Mouse (Mus musculus) MEL (cell line): Measurements from ENCODE around the gene Stambp. TPM values are rescaled to one million over a fixed set of nuclear protein-coding genes. Genes with fewer than 3 reads are reported as not detected.
A peak's percentile ranks its signal among the peaks of the same experiment; 100 is the strongest.

Experiments used
- DNase-seq: peaks from one replicate; pipeline ENCODE4 v3.0.0; 2011; ENCODE audit warnings: low read depth, low spot score
- H3K27ac ChIP-seq: 2 replicates; pipeline ENCODE4 v1.5.1; 2012; ENCODE audit warnings: low read depth, mild to moderate bottlenecking, control low read depth, low read length, moderate library complexity; ENCODE audit not compliant: control insufficient read depth
- H3K27me3 ChIP-seq, 2 experiments: fragments of 150-350 bp in 1 of 2; sonication (generic) in 1 of 2; 2 replicates each; pipeline ENCODE4 v1.6.1; 2012; ENCODE audit warnings: low read length in 2 of 2, mild to moderate bottlenecking in 2 of 2, improper control_type of control experiment in 1 of 2, moderate library complexity in 1 of 2; ENCODE audit not compliant: insufficient read depth in 2 of 2, control insufficient read depth in 1 of 2
- H3K36me3 ChIP-seq, 2 experiments: 2 replicates each; pipeline ENCODE4 v1.6.1; 2012 to 2014; ENCODE audit warnings: low read length in 2 of 2, improper control_type of control experiment in 1 of 2, inconsistent platforms in 1 of 2, mild to moderate bottlenecking in 1 of 2; ENCODE audit not compliant: insufficient read depth in 2 of 2, control insufficient read depth in 1 of 2
- H3K4me1 ChIP-seq, 2 experiments: fragments of 150-350 bp in 1 of 2; sonication (generic) in 1 of 2; 2 replicates each; pipeline ENCODE4 v1.6.1; 2012; ENCODE audit warnings: low read length in 2 of 2, improper control_type of control experiment in 1 of 2, mild to moderate bottlenecking in 1 of 2; ENCODE audit not compliant: insufficient read depth in 2 of 2, control insufficient read depth in 1 of 2
- H3K4me3 ChIP-seq, 2 experiments: fragments of 150-350 bp in 1 of 2; sonication (generic) in 1 of 2; 2 replicates each; pipeline ENCODE4 v1.5.1; 2012; ENCODE audit warnings: low read depth in 2 of 2, low read length in 2 of 2, mild to moderate bottlenecking in 2 of 2, moderate library complexity in 2 of 2, control low read depth in 1 of 2, improper control_type of control experiment in 1 of 2; ENCODE audit not compliant: control insufficient read depth in 1 of 2, insufficient read depth in 1 of 2
- H3K79me2 ChIP-seq: 2 replicates; pipeline ENCODE4 v1.6.1; 2012; ENCODE audit warnings: mild to moderate bottlenecking, low read length, moderate library complexity; ENCODE audit not compliant: control insufficient read depth, poor library complexity, insufficient read depth
- H3K9ac ChIP-seq: 2 replicates; pipeline ENCODE4 v1.6.1; 2012; ENCODE audit warnings: low read depth, mild to moderate bottlenecking, control low read depth, low read length, moderate library complexity; ENCODE audit not compliant: control insufficient read depth, poor library complexity, severe bottlenecking
- H3K9me3 ChIP-seq: fragments of 150-350 bp; sonication (generic); replicated peaks from 2 replicates; pipeline ENCODE4 v1.6.1; 2012; ENCODE audit warnings: mild to moderate bottlenecking, low read length, improper control_type of control experiment, moderate library complexity; ENCODE audit not compliant: insufficient read depth
- CTCF ChIP-seq, 3 experiments: IDR thresholded peaks in 2 of 3; conservative IDR thresholded peaks in 1 of 3; 2 replicates each; pipeline ENCODE4 v1.5.1; 2011 to 2012; ENCODE audit warnings: low read length in 3 of 3, low read depth in 2 of 3, mild to moderate bottlenecking in 2 of 3, improper control_type of control experiment in 1 of 3, inconsistent platforms in 1 of 3, mixed read lengths in 1 of 3, moderate library complexity in 1 of 3; ENCODE audit not compliant: control insufficient read depth in 1 of 3, insufficient read depth in 1 of 3, poor library complexity in 1 of 3, severe bottlenecking in 1 of 3
- EP300 ChIP-seq, 2 experiments: IDR thresholded peaks; 2 replicates each; pipeline ENCODE4 v1.6.1; 2011; ENCODE audit warnings: improper control_type of control experiment in 2 of 2, low read length in 2 of 2, low read depth in 1 of 2, mild to moderate bottlenecking in 1 of 2
- JUND ChIP-seq: IDR thresholded peaks from 2 replicates; pipeline ENCODE4 v1.6.1; 2011; ENCODE audit warnings: low read depth, mild to moderate bottlenecking, improper control_type of control experiment, low read length
- KAT2A ChIP-seq: conservative IDR thresholded peaks from 2 replicates; pipeline ENCODE4 v1.6.1; 2012; ENCODE audit warnings: low read depth, low read length, improper control_type of control experiment, inconsistent platforms
- MAX ChIP-seq: IDR thresholded peaks from 2 replicates; pipeline ENCODE4 v1.6.1; 2011; ENCODE audit warnings: low read length, improper control_type of control experiment
- MAZ ChIP-seq: IDR thresholded peaks from 2 replicates; pipeline ENCODE4 v1.6.1; 2012; ENCODE audit warnings: low read depth, mild to moderate bottlenecking, inconsistent platforms, low read length, improper control_type of control experiment
- MEF2A ChIP-seq: IDR thresholded peaks from 2 replicates; pipeline ENCODE4 v1.6.1; 2014; ENCODE audit warnings: low read depth, mild to moderate bottlenecking, inconsistent platforms, low read length, improper control_type of control experiment; ENCODE audit not compliant: poor library complexity, insufficient replicate concordance, severe bottlenecking; ENCODE audit errors: extremely low read depth
- MXI1 ChIP-seq: IDR thresholded peaks from 2 replicates; pipeline ENCODE4 v1.6.1; 2011; ENCODE audit warnings: mild to moderate bottlenecking, low read depth, low read length, improper control_type of control experiment
- MYC ChIP-seq: IDR thresholded peaks from 2 replicates; pipeline ENCODE4 v1.6.1; 2011; ENCODE audit warnings: low read depth, mild to moderate bottlenecking, low read length, improper control_type of control experiment, moderate library complexity
- NELFE ChIP-seq: IDR thresholded peaks from 2 replicates; pipeline ENCODE4 v1.6.1; 2011; ENCODE audit warnings: low read depth, low read length, improper control_type of control experiment
- POLR2A ChIP-seq, 2 experiments: IDR thresholded peaks; 2 replicates each; pipeline ENCODE4 v1.6.1; 2011 to 2012; ENCODE audit warnings: low read length in 2 of 2, mild to moderate bottlenecking in 2 of 2, control low read depth in 1 of 2, improper control_type of control experiment in 1 of 2, low read depth in 1 of 2, moderate library complexity in 1 of 2; ENCODE audit not compliant: control insufficient read depth in 1 of 2, insufficient read depth in 1 of 2, poor library complexity in 1 of 2
- RCOR1 ChIP-seq: IDR thresholded peaks from 2 replicates; pipeline ENCODE4 v1.6.1; 2012; ENCODE audit warnings: low read depth, mild to moderate bottlenecking, inconsistent platforms, low read length, improper control_type of control experiment
- SIN3A ChIP-seq: IDR thresholded peaks from 2 replicates; pipeline ENCODE4 v1.6.1; 2012; ENCODE audit warnings: low read length, improper control_type of control experiment, inconsistent platforms
- SMC3 ChIP-seq: IDR thresholded peaks from 2 replicates; pipeline ENCODE4 v1.6.1; 2011; ENCODE audit warnings: low read depth, low read length, improper control_type of control experiment
- USF1 ChIP-seq: IDR thresholded peaks from 2 replicates; pipeline ENCODE4 v1.6.1; 2014; ENCODE audit warnings: low read depth, mild to moderate bottlenecking, inconsistent platforms, low read length, improper control_type of control experiment, moderate library complexity
- USF2 ChIP-seq, 2 experiments: IDR thresholded peaks; 2 replicates each; pipeline ENCODE4 v1.6.1; 2011 to 2012; ENCODE audit warnings: improper control_type of control experiment in 2 of 2, low read length in 2 of 2, borderline replicate concordance in 1 of 2, inconsistent platforms in 1 of 2, low read depth in 1 of 2, mild to moderate bottlenecking in 1 of 2; ENCODE audit not compliant: insufficient read depth in 1 of 2
- ZC3H11A ChIP-seq: IDR thresholded peaks from 2 replicates; pipeline ENCODE4 v1.6.1; 2012; ENCODE audit warnings: low read depth, mild to moderate bottlenecking, inconsistent platforms, low read length, improper control_type of control experiment
- polyA plus RNA-seq, 2 experiments: library from polyadenylated mRNA; stranded (reverse) in 1 of 2; unstranded in 1 of 2; fragments of >175 nt in 1 of 2; fragments of >200 nt in 1 of 2; gene quantifications; 2 replicates each; pipeline versions ENCODE4 v1.2.1 to v1.2.4; 2012; ENCODE audit warnings: low replicate concordance in 2 of 2, low read depth in 1 of 2; ENCODE audit not compliant: insufficient read length in 2 of 2, insufficient read depth in 1 of 2, missing spikeins in 1 of 2
- total RNA-seq: library from RNA; depleted of rRNA; stranded (reverse); fragments of 300-350 nt; gene quantifications from 2 replicates; pipeline ENCODE4 v1.2.3, GENCODE M21; 2012

Gene Stambp
- total and polyA plus RNA-seq, 3 experiments: 4.0 to 18.3 TPM; not detected in 1

GRCm38 (mm10) chr6:83521784-83522183, 50.7 kb downstream of the Stambp start (continued):
- TF ChIP-seq KAT2A (no peak), RCOR1 (no peak)

GRCm38 (mm10) chr6:83518637-83519036, 53.9 kb downstream of the Stambp start:
- Histone ChIP-seq H3K36me3 (no peaks in the 10 kb centered on the region), H3K4me1 (no peaks in the 10 kb centered on the region; a peak in 1 of 4 replicates)

GRCm38 (mm10) chr6:83515172-83515571, 57.4 kb downstream of the Stambp start:
- Histone ChIP-seq H3K79me2 (no peaks in the 10 kb centered on the region), H3K27me3 (peaks cover 1 to 2% of the 10 kb centered on the region in 2 experiments; a peak in 2 of 4 replicates), H3K9ac (no peak overlapping the region), H3K27ac (no peak overlapping the region), H3K9me3 (no peaks in the 10 kb centered on the region), H3K36me3 (0 out of 4 replicates have a peak, but pooled peaks cover 0 to 2% of the 10 kb centered on the region in 2 experiments), H3K4me3 (no peak overlapping the region), H3K4me1 (0 out of 4 replicates have a peak, but pooled peaks cover 0 to 2% of the 10 kb centered on the region in 2 experiments)
- no peak for TF ChIP-seq USF2 (IDR thresholded peaks at IDR 0.05; ENCODE audit: borderline replicate concordance in 1 of 2, insufficient read depth in 1 of 2, low read depth in 1 of 2, low read length in 2 of 2)
- no peak for TF ChIP-seq MYC
- no peak for TF ChIP-seq EP300 (IDR thresholded peaks at IDR 0.05; ENCODE audit: low read depth in 1 of 2, low read length in 2 of 2)
- TF ChIP-seq SIN3A: no peak
- TF ChIP-seq MAX: no peak
- TF ChIP-seq MXI1: no peak
- TF ChIP-seq NELFE: no peak
- no peak for TF ChIP-seq USF1
- TF ChIP-seq ZC3H11A: no peak
- TF ChIP-seq CTCF (IDR thresholded peaks at IDR 0.05 in 2 of 3, conservative IDR thresholded peaks at IDR 0.05 in 1 of 3; ENCODE audit: control insufficient read depth in 1 of 3, insufficient read depth in 1 of 3, low read depth in 2 of 3, low read length in 3 of 3, poor library complexity in 1 of 3, severe bottlenecking in 1 of 3): no peak
- no peak for DNase-seq

More at GRCm38 (mm10) chr6:83518637-83519036, 53.9 kb downstream of the Stambp start:
- no peak overlapping the region for H3K4me3 ChIP-seq
- H3K27ac ChIP-seq: no peak overlapping the region
- peaks cover 1 to 2% of the 10 kb centered on the region in 2 experiments; a peak in 2 of 4 replicates for H3K27me3 ChIP-seq
- no peaks in the 10 kb centered on the region for H3K79me2 ChIP-seq
- no peaks in the 10 kb centered on the region for H3K9me3 ChIP-seq
- no peak overlapping the region for H3K9ac ChIP-seq
- TF ChIP-seq NELFE (no peak), MAZ (no peak), JUND (no peak), ZC3H11A (no peak), MEF2A (no peak), KAT2A (no peak), SIN3A (no peak), SMC3 (no peak), POLR2A (IDR thresholded peaks at IDR 0.05; ENCODE audit: control insufficient read depth in 1 of 2, insufficient read depth in 1 of 2, low read depth in 1 of 2, low read length in 2 of 2, poor library complexity in 1 of 2) (no peak)
- TF ChIP-seq, all 39 proteins: peak for 0
- peak; percentile 17 for DNase-seq
